Mouse (Mus musculus) right cerebral cortex, postnatal 10 days (tissue): ENCODE results near the gene Cs.

ENCODE experiments used
- DNase-seq, 2 experiments: peaks; one replicate each; pipeline ENCODE4 v3.0.0; 2021; ENCODE audit warnings: low spot score in 2 of 2

The Cs gene

DNA sequence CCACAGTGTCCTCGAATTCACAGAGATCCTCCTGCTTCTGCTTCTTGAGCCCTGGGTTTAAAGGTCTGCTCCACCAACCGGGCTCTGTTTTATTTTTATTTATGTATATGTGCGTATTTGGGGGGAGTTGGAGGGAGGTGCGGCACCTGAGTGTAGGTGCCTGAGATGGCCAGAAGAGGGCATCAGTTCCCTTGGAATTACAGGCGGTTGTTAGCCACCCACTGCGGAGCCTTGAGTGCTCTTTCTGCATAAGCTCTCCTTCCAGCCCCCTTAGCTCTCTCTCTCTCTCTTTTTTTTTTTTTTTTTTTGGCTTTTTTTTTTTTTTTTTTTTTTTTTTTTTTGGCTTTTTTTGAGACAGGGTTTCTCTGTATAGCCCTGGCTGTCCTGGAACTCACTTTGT, 36.9 kb downstream of the Cs start:
- DNase-seq, result no peak

DNA sequence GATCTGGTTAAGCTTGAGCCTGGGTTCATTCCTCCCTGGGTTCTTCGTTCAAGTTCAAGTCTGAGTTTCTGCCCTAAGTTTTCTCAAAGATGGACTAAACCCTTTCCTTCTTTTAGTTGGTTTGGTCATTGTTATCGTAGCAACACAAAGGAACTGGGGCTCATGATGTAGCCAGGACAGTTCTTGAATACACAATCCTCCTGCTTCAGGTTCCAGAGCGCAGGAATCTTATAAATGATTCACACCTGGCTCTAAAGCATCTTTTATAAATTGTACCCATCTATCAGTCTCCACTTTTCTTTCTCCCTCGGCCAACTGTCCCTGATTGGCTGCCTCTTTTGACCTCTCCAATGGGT, 38.5 kb downstream of the Cs start:
- DNase-seq, result no peak

DNA sequence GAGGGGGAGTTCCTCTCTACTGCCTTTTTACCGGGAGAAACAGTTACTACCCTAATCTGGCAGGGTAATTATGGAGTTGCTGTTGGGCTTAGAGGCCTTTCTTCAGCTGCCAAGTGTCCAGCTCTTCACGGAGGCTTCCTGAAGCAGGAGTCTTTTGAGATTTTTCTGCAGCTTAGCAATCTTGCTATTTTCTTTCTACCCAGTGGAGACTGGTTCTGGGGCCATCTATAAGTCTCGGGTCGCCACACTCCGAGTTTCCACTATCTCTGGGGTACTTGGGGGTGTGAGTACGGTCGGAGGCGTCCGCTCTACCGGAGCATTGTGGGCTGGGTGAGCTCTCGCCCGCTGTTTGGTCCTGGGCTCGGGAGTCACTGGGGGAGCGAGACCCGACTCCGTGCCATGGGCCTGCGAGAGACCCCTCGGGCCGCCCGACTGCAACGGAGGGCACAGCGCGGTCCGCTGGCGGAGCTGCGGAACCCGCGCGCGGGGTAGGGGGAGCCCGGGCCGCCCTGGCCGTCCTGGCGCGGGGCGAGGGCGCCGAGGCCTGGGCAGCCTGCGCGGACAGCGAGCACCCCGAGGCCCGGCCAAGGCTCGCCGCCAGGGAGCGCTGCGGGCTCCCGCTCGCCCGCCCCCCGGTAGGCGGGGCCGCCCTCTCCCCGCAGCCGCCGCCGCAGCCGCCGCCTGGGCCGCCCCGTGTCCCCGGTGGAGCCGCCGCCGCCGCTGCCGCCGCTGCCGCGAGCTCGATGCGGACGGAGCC, 39.1 kb downstream of the Cs start, which contains the start of gene Ankrd52:
TSS of gene Ankrd52 (plus strand) at position 661 of the 757 bp plus-strand sequence.
- peak; percentile 84 to 86 for DNase-seq

DNA sequence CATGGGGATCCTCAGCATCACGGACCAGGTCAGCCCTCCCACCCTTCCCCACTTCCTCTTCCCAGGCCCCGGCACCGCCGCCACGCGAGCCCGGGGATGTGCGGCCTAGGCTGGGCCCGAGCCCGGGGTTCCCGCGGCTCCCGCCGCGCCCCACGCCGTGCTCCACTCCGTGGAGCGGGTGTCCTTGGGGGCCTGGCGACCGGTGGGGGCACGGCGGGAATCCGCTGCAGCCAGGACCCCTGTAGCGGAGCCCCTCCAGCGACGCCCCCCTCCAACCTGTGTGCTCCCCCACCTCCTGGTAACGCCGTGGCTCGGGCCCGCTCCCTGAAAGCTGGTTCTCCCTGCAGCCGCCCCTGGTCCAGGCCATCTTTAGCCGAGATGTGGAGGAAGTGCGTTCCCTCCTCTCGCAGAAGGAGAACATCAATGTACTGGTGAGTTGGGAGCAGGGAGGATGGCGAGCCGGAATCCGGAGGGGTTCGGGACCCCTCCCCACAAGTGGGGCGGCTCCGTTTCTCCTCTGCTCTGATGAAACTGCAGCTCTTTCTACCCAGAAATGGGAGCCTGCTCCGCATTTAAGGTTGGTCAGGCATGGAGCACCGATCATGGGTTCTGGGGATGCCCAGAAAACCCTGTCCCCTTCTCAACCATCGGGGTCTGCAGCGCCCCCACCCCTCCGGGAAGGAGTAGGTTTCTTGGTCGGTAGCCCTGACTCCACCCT, 39.8 kb downstream of the Cs start:
- DNase-seq, result peak; percentile 69 to 71

DNA sequence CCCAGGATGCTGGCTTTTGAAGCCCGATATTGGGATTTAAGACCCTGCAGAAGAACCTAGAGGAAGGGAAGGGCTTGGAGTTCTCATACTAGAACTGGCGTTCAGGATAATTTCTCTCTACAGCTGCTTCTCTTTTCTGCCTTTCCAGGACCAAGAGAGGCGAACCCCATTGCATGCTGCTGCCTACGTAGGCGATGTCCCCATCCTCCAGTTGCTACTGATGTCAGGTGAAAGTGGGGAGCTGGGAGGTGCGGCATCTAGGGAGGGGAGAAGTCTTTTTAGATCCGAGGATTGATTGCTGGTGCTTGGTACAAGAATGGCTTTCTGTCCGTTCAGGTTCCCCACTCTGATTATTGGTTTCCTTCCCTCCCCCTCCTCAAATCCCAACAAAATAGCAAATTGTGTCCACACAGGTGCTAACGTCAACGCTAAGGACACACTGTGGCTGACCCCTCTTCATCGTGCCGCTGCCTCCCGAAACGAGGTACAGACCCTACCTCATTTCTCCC, 40.5 kb downstream of the Cs start:
- DNase-seq, result no peak

DNA sequence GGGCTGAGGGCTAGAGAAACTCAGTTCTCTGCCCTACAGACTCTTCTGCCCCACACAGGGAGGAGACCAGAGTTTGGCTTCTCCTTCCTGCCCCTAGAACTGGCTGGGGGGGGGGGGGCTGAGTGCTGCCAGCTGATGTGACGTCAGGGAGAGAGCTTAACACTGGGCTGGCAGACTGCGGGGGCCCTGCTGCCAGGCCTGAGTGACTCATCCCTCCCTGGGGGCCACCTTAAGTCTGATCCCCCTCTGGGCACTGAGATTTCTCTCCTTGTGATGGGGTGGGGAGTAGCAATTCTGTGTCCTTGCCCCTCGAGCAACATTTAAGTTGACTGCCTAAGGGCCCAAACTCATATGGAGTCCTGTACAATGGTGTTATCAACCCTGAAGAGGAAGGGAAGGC, 40.9 kb downstream of the Cs start:
- DNase-seq, result no peak

DNA sequence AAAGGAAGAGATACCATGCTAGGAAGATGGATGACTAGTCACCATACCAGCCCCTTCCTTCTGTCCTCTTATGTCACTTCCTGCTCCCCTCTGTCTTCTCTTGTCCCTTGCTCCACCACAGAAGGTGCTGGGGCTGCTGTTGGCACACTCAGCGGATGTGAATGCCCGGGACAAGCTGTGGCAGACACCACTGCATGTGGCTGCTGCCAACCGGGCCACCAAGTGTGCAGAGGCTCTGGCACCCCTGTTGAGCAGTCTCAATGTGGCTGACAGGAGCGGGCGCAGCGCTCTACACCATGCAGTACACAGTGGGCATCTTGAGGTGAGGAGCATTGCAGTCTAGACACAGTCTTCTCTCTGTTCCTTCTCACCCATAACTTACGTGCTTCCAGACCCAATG, 41.7 kb downstream of the Cs start:
- DNase-seq, result no peak

DNA sequence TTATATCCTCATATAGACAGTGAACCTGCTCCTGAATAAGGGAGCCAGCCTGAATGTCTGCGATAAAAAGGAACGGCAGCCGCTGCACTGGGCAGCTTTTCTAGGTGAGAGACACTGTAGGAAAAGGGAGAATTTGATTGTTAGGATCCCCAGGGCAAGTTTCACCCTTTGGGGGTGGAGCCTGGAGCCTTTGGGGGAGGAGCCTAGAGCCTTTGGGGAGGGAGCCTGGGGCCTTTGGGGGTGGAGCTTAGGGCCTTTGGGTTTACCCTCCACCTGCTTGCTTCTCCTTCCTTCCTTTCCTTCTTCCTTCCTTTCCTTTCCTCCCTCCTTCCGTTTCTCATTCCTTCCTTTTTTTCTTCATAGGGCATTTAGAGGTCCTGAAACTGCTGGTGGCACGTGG, 43.0 kb downstream of the Cs start:
- DNase-seq, result no peak

DNA sequence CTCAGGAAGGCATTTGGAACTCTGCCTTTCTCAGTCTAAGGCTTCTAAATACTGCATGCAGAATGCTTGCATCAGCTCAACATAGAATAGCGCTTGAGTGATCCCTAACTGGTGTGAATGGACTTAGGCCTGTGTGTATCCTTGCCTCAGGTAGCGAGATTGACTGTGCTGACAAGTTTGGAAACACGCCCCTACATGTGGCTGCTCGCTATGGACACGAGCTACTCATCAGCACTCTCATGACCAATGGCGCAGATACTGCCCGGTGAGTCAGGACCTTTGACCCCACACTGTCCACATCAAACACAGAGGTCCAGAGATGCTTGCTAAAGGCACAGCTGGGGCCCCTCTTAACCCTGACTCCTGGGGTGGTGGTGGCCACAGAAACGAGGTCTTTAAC, 44.9 kb downstream of the Cs start:
- no peak for DNase-seq

DNA sequence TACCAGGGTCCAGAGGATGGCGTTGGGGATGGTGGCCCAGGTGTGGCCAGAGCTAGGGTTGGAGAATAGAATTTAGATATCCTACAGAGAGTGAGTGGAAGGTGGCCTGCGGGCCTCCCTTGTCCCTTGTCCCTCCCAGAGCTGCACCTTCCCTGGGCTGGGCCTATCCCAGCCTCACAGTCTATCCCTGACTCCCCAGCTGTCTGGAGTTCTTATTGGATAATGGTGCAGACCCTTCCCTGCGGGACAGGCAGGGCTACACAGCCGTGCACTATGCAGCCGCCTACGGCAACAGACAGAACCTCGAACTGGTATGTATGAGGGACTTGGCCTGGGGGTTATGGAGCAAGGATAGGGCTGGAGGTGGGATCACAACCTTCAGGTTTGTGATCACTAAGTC, 48.4 kb downstream of the Cs start:
- DNase-seq, result no peak

DNA sequence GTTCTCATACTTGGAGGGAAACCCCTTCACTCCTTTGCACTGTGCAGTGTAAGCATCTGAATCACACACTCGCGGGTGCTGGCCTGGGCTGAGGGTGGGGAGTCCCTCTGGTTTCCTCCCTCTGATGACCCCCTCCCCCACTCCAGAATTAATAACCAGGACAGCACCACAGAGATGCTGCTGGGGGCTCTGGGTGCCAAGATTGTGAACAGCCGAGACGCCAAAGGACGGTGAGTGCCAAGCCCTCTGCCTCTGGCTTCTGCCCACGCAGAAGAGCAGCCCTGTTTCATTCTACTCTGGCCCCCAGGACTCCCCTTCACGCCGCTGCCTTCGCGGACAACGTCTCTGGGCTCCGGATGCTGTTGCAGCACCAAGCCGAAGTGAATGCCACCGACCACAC, 51.4 kb downstream of the Cs start:
- no peak for DNase-seq

DNA sequence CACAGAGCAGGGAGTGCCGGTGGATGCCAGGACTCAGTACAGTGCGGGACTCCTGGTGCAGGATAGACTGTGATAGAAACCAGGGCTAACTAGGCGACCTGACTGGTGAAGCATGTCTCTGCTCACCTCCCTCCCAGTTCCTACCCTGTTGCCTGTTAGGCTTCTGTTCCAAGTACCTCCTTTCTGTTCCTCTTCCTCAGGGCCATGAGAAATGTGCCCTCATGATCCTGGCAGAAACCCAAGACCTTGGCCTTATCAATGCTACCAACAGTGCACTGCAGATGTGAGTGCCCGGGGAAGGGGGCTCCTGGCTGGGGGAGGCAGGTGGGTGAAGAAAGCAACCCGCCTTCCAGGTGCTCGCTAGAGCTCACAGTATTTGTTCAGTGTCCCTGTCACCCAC, 52.0 kb downstream of the Cs start:
- no peak for DNase-seq

DNA sequence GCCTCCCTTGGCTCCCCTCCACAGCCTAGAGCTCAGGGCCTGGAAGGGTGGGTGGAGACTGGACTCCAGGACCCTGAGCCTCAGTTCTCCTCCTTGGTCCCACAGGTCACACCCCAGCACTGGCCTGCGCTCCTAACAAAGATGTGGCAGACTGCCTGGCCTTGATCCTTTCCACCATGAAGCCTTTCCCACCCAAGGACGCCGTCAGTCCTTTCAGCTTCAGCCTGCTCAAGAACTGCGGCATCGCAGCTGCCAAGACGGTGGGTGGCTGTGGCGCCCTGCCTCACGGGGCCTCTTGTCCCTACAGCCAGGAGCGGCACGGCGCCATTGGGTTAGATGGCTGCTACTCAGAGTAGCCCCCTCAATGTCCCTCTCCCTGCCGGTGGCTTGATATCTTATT, 52.8 kb downstream of the Cs start:
- DNase-seq, result no peak

DNA sequence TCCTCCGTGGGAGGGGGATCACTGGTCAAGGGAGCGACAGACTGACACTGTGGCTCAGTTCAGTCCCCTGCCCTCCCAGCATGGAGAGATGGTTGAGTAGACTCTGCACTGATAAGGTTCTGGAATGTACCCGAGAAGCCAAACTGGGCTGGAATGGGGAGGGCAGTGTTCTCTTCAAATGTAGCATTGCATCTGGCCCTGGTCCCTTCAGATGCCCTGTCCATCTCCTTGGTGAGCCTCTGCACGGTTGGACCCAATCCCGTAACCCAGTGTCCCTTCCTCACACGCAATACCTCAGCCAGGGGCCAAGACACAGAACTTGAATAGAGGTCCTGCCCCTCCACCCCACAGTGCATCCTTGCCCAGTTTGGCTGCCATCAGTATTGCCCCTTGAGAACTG, 54.3 kb downstream of the Cs start:
- no peak for DNase-seq

DNA sequence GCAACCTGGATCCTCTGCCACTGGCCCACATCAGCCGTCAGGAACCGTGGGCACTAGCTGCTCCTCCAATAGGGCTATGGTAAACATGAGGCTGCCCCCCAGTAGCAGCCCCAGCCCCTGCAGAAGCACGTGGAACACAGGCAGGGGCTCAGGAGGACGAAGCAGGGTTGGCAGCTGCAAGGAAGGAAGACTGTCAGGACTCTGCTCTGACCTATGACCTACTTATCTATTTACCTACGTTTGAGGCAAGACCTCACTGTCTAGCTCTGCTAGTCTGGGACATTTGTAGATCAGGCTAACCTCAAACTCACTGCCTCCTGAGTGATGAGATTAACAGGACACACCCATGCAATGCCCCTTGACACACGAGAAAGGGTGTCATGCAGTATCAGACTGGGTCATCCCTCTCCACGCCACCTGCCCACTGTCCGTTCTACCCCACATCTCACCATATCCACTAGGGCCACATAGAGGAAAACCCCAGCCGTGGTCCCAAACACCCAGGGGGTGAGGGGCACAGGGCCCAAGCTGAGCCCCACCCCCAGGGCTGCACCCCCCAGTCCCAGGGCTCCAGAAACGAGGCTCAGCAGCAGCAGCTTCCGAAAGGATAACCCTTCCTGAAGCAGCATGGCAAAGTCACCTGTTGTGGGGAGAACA, 58.6 kb downstream of the Cs start:
- DNase-seq, result no peak

DNA sequence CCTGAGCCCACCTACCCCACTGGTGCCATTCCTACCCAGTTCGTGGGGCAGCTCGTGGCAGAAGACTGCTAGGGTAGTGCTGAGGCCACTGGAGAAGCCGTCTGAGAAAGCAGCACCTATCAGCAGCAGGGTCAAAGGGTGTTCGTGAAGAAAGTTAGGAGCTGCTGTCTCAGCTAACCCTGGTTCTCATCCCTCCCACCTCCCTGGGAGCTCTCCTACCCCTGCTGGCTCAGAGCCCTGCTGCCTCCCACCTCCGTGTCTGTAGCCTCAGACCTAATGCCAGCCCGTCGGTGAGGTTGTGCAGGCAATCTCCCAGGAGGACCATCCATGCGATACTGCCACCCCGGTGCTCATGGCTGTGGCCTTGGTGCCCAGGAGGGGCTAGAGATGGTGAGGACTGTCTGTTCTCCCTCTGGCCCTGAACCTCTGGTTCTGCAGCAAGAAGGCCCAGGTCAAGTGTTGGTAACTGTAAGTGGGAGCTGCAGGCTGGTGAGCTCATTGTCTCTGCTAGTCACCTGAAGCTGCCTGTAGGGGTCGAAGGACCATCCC, 59.3 kb downstream of the Cs start:
- DNase-seq, result no peak

DNA sequence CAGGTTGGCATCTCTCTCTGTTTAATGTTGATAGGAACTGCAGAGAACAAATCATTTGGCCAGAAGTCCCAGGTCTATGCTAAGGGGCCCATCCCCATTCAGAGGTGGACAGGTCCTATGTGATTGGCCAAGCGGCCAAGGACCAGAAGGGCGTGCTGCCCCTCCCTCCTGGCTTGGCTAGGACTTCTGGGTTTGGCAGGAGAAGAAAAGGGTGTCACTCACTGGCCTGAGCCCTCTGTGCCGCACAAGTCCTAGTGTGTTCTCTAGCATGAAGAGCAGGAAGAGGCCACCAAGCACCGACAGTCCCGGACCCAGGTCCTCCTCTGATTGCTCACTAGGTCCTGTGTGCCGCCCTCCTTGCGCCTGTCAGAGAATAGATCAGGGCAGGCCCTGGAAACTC, 59.9 kb downstream of the Cs start:
- no peak for DNase-seq

DNA sequence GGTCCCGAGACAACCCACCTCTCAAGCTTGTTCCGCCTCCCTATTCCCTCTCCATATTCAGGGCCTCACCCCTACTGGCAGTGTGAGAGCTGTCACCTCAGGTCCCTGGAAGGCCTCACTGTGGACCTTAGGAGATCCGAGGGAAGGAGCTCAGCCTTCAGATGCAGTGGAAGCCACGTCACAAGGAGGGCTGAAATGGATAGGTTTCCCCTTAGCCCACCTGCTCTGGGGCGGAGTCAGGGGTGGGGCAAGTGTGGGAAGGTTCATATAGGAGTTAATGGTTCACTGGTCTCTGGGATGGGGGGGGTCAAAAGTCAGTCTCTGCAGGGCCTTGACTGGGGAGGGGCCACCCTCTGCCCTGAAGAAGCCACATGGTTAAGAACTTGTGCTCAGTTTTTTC, 62.8 kb downstream of the Cs start:
- DNase-seq, result no peak

DNA sequence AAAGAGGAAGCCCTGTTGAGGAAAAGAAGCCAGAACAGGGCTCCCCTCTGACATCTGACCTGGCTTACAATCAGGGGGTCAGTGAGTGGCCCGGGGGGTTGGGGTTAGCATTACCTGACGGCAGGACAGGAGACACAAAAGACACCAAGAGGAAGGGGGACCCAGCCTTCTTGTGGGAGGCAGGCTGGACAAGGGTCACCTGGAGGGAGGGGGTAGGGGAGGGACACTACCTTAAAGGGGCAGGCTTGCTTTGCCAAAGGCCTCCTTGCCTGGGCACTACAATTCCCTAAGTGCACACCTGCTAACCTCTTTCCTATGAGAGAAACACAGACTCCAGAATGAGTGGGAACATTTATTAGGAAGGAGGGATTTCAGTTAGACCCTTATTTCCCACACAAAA, 63.5 kb downstream of the Cs start, which contains the start of gene Slc39a5:
TSS of gene Slc39a5 (minus strand) at position 174 of the 400 bp plus-strand sequence.
- no peak for DNase-seq

DNA sequence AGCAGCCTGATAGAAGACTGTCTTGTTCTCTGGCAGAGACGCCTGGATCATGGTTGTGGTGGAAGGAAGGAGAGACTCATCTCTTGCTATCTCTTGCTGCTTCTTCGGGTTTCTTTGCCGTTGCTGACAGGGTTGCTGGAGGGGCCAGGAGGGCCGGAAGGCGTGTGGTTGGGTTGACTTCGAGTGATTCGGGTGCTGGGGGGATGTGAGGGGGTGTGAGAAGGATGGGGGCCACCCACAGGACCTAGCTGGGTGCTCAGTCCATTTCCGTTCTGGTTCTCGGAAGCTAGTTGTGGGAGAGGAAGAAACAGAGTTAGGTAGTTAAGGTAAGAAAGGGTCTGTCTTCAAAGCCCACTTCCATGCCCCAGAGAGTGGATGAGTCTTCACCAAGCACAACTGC, 64.1 kb downstream of the Cs start:
- no peak for DNase-seq

DNA sequence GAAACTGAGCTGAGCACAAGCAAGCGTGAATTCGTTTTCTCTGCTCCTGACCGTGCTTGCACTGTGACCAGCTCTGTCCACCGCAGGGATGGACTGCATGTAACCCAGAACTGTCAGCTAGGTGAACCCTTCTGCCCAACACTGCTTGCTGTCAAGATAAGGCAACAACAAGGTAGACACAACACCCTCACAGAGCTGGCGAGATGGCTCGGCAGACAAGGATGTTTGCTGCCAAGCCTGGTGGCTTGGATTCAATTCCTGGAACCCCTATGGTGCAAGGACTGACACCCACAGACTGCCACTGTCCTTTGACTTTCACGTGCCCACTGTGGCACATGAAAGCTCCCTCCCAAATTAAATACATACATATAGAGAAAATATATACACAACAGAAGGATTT, 66.4 kb downstream of the Cs start:
- DNase-seq, result no peak
